Mouse (Mus musculus): Measurements from ENCODE around the gene Prom2. TPM values are rescaled to one million over a fixed set of nuclear protein-coding genes. Genes with fewer than 3 reads are reported as not detected.

Prom2 gene
- total RNA-seq, 4 experiments from 2014 or later, result 0.80 to 1.8 (median 1.3) TPM

GRCm38 (mm10) chr2:127523950-127524729, 17.1 kb downstream of the Prom2 start:
- DNase-seq, result no peak

- no peak for DNase-seq
Observed at GRCm38 (mm10) chr2:127522006-127522441, 19.2 kb downstream of the Prom2 start, which contains the start of gene Kcnip3. Gene Kcnip3, minus strand, starts transcription at chr2:127522094.

DNA sequence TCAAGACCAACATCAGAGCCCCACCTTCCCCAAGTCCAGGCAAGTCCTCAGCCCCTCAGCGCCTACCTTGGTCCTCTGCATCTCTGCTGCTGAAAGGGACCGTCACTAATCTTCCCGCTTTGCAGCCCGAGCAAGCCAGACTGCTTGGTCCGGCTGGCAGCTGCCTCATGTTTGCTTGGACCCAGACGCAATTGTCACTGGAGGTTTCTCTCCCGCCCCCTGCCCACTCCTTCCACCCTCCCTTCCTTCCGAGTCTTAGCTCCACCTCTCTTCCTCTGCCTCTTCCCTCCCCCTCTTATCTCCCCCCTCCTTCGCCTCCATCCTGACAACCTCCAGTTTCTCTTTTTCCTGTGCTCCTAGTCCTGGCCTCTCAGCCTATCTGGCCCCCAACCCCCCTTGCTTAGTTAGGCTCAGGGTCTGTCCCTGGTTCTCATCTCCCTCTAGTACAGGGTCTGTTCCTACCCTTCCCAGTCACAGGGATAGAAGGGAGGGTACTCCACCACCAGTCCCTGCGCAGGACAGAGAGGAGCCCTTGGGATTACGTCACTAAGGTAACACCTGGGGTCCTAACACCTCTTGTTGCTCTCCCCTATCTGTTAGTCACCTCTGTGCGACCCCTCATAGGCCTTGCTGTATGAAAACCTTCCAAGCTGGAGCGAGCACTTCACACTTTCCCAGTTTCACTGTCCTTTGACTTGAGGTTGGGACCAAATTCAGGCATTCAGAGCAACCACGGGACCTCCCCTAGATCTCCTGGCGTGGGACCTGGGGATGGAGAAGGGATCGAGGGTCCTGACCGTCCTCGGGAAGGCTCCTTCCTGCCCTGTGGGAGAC, 19.9 kb downstream of the Prom2 start:
- DNase-seq, result no peak

GRCm38 (mm10) chr2:127520123-127520522, 21.1 kb downstream of the Prom2 start:
- no peak for DNase-seq

DNA sequence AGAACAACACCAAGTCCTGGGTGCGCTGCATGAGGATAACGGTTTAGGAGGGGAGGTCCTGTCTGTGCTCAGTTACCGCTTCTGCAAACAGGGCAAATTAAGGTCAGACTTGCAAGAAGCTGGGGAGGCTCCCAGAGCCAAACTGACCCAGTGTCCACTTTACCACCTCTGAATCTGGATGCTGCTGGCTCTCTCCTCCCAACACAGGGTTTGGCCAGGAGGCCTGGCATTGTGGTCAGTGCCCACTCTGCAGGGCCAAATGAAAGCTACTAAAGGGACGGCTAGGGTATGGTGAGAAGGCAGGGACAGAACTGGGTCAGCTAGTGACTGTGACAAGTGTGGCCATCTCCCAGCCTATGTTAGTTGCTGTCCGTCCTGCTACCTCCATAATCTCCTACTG, 22.0 kb downstream of the Prom2 start:
- no peak for DNase-seq

DNA sequence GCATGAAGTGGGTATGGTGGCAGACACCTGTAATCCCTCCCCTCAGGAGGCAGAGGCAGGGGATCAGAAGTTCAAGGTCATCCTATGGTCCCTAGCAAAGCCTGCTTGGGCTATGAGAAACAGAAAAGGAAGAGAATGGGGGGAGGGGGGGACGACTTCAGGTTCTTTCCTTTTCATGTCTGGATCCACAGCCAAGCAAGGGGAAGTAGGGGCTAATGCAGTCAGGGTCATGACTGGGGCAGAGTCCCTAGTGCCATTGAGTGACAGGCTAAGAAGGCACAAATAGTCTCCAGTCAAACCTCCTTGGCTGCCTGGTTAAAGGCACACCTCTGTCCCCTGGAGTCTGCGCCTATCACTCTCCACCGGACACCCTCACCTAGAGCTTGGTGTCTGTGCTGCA, 22.4 kb downstream of the Prom2 start:
- DNase-seq, result no peak

GRCm38 (mm10) chr2:127518273-127518672, 23.0 kb downstream of the Prom2 start:
- DNase-seq, result peak; percentile 8

- no peak for DNase-seq
Observed at GRCm38 (mm10) chr2:127517081-127517480, 24.2 kb downstream of the Prom2 start.

DNA sequence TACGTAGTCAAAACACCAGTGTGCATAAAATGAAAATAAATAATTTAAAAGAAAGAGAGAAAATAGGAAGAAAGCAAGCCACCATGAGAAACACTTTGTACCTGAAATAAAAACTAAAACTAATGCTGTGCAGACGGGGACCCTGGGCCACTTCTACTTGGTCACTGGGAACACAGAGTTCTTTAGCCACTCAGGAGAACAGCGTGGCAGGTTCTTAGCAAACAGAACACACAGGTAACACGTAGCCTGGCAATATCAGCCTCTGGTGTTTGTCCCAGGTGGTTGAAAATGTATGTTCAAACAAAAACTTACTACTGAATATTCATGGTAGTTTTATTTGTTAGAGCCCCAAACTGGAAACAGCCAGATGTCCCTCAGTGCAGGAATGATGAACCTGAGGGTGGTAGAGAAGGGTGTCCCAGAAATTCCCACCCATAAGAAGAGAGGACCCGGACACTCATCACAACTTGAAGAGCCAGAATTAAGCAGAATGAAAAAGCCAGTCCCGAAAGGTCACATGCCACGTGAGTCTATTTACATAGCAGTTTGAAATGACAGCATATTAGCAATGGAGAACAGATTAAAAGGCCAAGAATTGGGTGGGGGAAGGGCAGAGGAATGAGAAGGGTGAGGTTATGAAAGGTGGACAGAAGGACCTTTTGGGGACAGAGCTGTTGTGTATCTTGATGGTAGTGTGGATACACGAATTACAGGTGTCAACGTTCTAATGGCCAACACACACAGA, 26.7 kb downstream of the Prom2 start:
- DNase-seq, result no peak

- DNase-seq, result no peak
Observed at GRCm38 (mm10) chr2:127513244-127513643, 28.0 kb downstream of the Prom2 start.

DNA sequence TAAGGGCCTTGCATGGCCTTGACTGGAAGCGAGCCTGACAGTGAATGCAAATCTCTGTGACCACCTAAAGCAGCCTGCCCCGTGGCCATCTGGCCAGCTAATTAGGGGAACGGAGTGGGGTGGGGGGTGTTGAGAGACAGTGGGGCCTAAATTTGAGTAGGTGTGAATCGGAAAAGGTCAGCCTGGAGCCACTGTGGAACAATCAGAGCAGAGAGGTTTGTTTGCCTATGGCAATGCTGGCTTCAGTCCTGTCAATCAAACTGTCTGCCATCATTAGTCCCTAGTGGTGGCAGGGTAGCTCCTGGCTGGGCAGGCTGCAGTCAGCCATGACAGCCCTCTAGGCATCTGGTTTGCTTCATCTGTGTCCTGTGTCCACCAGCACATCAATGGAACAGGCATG, 29.8 kb downstream of the Prom2 start:
- DNase-seq, result no peak

- DNase-seq, result peak; percentile 20
Observed at GRCm38 (mm10) chr2:127507967-127508660, 33.2 kb downstream of the Prom2 start.

- peak; percentile 54 for DNase-seq
Observed at GRCm38 (mm10) chr2:127507077-127507774, 34.0 kb downstream of the Prom2 start.

GRCm38 (mm10) chr2:127506131-127506632, 35.1 kb downstream of the Prom2 start:
- DNase-seq, result no peak

DNA sequence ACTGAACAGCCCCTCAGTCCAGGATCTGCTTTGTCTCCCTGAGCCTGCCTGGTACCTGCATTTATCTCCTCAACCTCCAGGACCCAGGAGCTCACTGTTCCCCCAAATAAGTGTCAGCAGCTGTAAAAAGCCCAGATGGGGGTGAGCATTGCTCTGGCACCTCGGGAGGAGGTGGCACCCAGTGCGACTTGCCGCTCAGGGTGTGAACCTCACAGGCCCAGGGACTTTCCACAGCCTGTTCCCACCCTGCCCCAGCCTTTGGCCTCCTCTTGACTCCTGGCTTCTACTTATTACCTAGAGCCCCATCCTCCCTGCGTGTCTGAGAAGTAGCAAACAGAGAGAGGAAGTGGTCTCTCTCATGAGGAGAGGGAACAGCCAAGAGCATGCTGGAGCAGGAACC, 36.1 kb downstream of the Prom2 start:
- no peak for DNase-seq

DNA sequence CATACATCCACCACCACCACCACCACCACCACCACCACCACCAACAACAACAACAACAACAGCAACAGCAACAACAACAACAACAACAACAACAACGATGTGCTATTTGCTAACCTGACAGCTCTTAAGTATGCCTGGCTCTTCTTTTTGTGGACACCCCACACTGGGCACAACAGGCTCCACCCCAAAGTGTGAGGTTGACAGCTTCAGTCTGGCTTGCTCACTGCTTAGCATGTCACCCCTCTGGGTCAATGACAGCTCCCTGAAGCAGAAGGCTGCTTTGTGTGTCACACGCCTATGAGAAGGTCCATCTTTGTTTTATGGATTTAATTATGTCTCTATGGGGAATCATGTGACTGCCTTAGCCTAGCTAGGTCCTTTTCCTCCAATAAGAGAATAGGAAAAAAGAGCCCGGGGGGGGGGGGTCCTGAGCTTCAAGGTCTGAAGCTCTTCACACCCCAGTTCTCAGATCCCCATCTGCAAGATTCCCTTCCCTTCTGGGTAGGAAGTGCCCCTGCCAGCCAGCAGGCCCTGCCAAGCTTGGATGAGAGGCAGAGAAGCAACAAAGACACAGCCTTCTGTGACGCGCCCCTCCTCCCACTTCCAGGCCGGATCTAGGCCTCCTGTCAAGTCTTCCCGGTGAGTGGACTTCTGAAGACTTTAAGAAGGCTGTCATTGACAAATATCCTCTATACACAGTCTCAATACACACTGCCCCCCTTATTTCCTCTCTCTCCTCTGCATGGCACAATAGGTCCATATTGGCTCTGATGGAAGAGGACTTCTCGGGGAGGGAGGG, 37.3 kb downstream of the Prom2 start:
- DNase-seq, result no peak

GRCm38 (mm10) chr2:127501061-127501460, 40.2 kb downstream of the Prom2 start:
- no peak for DNase-seq

GRCm38 (mm10) chr2:127498750-127499149, 42.5 kb downstream of the Prom2 start:
- no peak for DNase-seq

- no peak for DNase-seq
Observed at GRCm38 (mm10) chr2:127496321-127496720, 44.9 kb downstream of the Prom2 start.

- peak; percentile 21 for DNase-seq
Observed at GRCm38 (mm10) chr2:127484476-127485170, 56.6 kb downstream of the Prom2 start.

Data from adrenal gland, adult 8-10 months (tissue).